Mouse (Mus musculus): ENCODE results near the gene Dgki. TPM values are rescaled to one million over a fixed set of nuclear protein-coding genes. Genes with fewer than 3 reads are reported as not detected.

Gene Dgki
- polyA plus RNA-seq, 1 experiment from 2014 or later, result 0.85 TPM

DNA sequence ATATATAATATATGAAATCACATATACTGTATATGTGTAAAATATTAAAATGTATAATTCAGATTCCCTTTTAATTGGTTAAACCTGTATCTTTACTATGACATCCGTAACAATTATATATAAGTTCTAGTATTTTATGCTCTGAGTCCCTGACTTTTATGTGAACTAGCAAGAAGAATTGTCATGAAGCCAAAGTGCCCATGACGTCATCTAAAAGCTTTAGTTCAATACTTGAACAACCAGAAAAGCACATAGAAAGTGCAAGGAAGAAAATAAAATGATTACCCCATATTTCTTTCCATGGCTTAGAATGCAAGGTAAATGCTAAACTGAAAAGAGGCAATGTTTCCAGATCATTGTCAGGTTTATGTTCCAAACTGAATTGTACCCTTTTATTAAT lies 269.6 kb downstream of the Dgki start:
- Histone ChIP-seq H3K9me3 (no peaks in the 10 kb centered on the region), H3K4me1 (no peaks in the 10 kb centered on the region), H3K4me3 (no peak overlapping the region), H3K27me3 (ENCODE audit: insufficient read depth, poor library complexity, severe bottlenecking) (no peaks in the 10 kb centered on the region), H3K27ac (no peak overlapping the region), H3K36me3 (no peaks in the 10 kb centered on the region)
- 83% methylated on average over 2 of the region's 2 CpGs for WGBS
- DNase-seq (ENCODE audit: low spot score), result no peak

DNA sequence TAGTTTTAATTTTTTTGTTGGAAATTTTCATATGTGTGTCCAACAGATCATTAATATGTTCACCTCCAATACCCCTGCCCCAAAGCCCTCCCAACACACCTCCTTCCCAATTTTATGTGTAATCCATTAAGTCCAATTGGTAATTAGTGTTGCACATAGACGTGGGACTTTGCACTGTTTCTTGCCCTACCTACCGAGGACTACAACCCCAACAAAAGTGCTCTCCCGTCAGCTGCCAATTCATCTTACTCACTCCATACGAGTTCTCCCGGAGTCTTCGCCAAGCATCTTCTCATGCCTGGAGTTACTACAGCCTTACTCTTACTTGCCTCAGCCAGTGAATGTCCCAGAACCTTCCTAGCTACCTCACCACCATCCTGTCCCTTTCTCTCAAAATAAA lies 271.1 kb downstream of the Dgki start:
- Histone ChIP-seq H3K36me3 (no peaks in the 10 kb centered on the region), H3K27me3 (ENCODE audit: insufficient read depth, poor library complexity, severe bottlenecking) (no peaks in the 10 kb centered on the region), H3K4me1 (no peaks in the 10 kb centered on the region), H3K27ac (no peak overlapping the region), H3K4me3 (no peak overlapping the region), H3K9me3 (no peaks in the 10 kb centered on the region)
- 81% methylated on average over 6 of the region's 6 CpGs for WGBS
- no peak for DNase-seq (ENCODE audit: low spot score)

DNA sequence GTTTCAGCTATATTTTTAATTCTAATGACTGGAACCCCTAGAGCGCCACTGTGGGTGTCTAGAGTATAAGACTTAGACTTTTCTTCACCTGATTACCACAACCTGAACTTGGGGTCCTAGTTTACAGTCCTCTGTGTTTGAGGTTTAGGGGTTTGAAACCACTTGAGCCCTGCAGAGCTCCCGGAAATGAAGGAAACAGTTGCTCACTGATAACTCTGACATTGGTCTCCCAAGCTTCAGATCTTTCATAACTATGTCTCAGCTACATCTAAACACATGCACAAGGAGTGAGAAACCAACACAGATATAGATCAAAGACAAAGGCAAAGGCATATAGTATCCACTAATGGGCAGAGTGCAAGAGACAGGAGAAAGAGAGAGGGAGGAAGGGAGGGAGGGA lies 271.7 kb downstream of the Dgki start:
- no peak overlapping the region for H3K4me3 ChIP-seq
- WGBS, result 85% methylated on average over 2 of the region's 2 CpGs
- no peak for DNase-seq (ENCODE audit: low spot score)
- no peaks in the 10 kb centered on the region for H3K36me3 ChIP-seq
- H3K27ac ChIP-seq, result no peak overlapping the region
- H3K9me3 ChIP-seq, result no peaks in the 10 kb centered on the region
- H3K27me3 ChIP-seq (ENCODE audit: insufficient read depth, poor library complexity, severe bottlenecking), result no peaks in the 10 kb centered on the region
- no peaks in the 10 kb centered on the region for H3K4me1 ChIP-seq

DNA sequence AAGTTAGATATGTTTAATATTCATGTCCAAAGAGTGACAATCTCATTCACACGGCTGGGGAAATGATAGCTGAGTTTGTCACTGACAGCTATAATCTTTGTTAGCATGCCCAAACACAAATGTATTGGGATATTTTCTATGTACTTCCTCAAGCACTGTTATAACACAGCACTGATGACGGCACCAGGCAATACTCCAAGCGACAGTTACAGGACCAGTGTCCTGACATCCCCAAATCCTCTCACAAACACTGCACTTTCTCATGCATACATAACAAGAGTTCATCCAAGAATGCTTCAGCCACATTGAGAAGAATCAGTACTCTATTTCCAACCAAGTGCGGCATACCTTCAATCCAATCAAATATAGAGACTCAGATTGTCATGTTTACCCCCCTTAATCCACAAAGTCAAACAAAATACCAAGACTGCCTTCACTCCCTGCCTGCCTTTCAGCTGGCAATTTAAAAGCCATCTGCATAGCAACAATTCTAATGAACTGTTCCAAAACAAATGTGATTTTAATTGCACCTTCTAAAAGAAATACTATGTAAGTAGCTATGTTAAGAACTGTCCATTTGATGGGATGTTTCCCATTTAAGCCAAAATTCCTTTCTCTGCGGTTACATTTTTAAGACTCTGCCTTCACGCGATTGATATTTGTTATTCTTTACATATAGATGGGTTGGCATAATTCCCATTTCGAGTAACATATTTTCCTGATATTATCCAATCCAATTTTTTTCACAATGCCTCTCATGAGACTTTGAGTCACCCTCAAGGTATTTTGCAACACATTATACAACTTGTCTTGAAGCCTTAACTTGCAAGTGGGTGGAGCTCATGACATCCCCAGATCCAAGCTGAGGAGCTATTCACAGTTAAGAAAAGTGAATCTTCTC lies 273.4 kb downstream of the Dgki start:
- DNase-seq (ENCODE audit: low spot score), result no peak
- H3K4me3 ChIP-seq, result no peak overlapping the region
- no peaks in the 10 kb centered on the region for H3K36me3 ChIP-seq
- H3K9me3 ChIP-seq, result no peaks in the 10 kb centered on the region
- no peak overlapping the region for H3K27ac ChIP-seq
- WGBS, result 82% methylated on average over 8 of the region's 8 CpGs
- no peaks in the 10 kb centered on the region for H3K4me1 ChIP-seq
- no peaks in the 10 kb centered on the region for H3K27me3 ChIP-seq (ENCODE audit: insufficient read depth, poor library complexity, severe bottlenecking)

- H3K4me1 ChIP-seq, result no peaks in the 10 kb centered on the region
- no peak overlapping the region for H3K4me3 ChIP-seq
- no peaks in the 10 kb centered on the region for H3K36me3 ChIP-seq
- DNase-seq (ENCODE audit: low spot score), result no peak
- no peaks in the 10 kb centered on the region for H3K9me3 ChIP-seq
- H3K27ac ChIP-seq, result no peak overlapping the region
- H3K27me3 ChIP-seq (ENCODE audit: insufficient read depth, poor library complexity, severe bottlenecking), result no peaks in the 10 kb centered on the region
Measured at GRCm38 (mm10) chr6:37016046-37016445, 283.9 kb downstream of the Dgki start.

DNA sequence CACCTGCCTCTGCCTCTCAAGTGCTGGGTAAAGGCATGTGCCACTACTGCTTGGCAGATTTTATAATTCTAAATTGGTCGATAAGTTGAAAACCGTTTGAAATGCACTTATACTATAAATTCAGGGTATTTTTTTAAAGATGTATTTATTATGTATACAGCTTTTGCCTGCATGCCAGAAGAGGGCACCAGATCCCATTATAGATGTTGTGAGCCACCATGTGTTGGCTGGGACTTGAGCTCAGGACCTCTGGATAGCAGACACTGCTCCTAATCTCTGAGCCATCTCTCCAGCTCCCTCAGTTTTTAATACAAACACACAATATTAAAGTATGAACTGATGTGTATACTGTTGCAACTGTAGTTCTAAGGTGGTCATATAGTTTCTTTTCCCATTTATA lies 288.4 kb downstream of the Dgki start:
- Histone ChIP-seq H3K27ac (no peak overlapping the region), H3K36me3 (no peaks in the 10 kb centered on the region), H3K9me3 (no peaks in the 10 kb centered on the region), H3K27me3 (ENCODE audit: insufficient read depth, poor library complexity, severe bottlenecking) (no peaks in the 10 kb centered on the region), H3K4me3 (no peak overlapping the region), H3K4me1 (no peaks in the 10 kb centered on the region; the same call in 1 of the 2 replicates)
- WGBS, result 88% methylated on average over 2 of the region's 2 CpGs
- no peak for DNase-seq (ENCODE audit: low spot score)

DNA sequence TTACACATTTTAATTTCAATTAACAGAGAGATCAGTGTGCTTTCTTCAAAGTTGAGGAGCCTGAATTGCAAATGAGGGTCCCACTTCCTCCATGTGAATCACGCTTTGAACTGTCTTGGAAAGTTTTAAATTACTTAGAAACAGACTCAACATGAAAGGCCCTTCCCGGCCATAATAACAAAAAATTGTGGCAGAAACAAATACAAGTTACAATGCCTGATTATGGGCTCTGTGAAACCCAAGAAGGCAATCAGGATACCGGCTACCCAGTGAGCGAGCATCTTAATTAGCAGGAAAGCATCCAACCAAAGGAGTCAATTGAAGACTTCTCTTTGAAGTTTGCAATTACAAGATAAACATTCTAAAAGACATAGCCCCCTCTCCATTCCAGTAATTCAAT lies 292.4 kb downstream of the Dgki start:
- no peaks in the 10 kb centered on the region for H3K9me3 ChIP-seq
- no peak overlapping the region for H3K27ac ChIP-seq
- no peak overlapping the region for H3K4me3 ChIP-seq
- H3K4me1 ChIP-seq, result no peaks in the 10 kb centered on the region; the same call in 1 of the 2 replicates
- WGBS, result 60% methylated on average over 4 of the region's 4 CpGs
- DNase-seq (ENCODE audit: low spot score), result no peak
- H3K36me3 ChIP-seq, result no peaks in the 10 kb centered on the region
- H3K27me3 ChIP-seq (ENCODE audit: insufficient read depth, poor library complexity, severe bottlenecking), result no peaks in the 10 kb centered on the region

DNA sequence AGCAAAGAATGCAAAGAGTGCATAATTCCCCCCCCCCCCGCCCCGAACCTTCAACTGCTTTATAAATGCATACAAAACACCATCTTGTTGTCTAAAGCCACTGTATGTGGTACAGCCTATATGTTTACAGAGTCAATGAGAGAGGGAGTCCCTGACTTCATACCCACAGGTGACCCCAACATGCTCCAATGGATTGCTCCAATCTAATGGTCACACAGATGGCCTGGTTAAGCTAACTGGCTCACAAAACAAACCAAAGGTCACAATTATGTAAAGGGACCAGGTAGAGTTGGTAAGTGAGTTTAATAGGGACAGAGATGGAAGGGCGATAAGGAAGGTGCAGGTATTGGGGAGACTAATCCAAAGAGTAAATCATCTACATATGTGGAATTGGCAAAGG lies 295.1 kb downstream of the Dgki start:
- H3K4me1 ChIP-seq, result no peaks in the 10 kb centered on the region; the same call in 1 of the 2 replicates
- no peaks in the 10 kb centered on the region for H3K27me3 ChIP-seq (ENCODE audit: insufficient read depth, poor library complexity, severe bottlenecking)
- H3K36me3 ChIP-seq, result no peaks in the 10 kb centered on the region
- no peak for DNase-seq (ENCODE audit: low spot score)
- WGBS, result 80% methylated on average over 3 of the region's 3 CpGs
- no peak overlapping the region for H3K4me3 ChIP-seq
- no peaks in the 10 kb centered on the region for H3K9me3 ChIP-seq
- H3K27ac ChIP-seq, result no peak overlapping the region

DNA sequence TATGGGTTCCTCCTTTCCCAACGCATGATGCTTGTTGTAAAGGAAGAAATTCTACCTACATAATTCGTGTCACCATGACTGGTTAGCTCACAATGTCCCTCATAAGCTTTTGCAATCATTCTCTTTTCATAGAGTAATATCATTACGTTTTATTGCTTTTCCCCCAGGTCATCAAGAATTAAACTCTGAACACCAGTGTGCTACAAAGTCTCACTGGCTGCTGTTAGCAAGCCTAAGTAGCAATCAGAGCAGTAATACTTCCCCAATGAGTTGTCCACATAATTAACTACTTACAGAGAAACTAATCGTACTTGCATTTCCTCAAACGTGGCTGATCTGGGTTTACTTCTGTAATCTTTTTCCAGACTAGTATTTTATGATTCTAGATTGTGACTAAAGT lies 296.7 kb downstream of the Dgki start:
- no peak overlapping the region for H3K4me3 ChIP-seq
- H3K4me1 ChIP-seq, result no peaks in the 10 kb centered on the region
- H3K27ac ChIP-seq, result no peak overlapping the region
- no peaks in the 10 kb centered on the region for H3K9me3 ChIP-seq
- no peaks in the 10 kb centered on the region for H3K36me3 ChIP-seq
- H3K27me3 ChIP-seq (ENCODE audit: insufficient read depth, poor library complexity, severe bottlenecking), result no peaks in the 10 kb centered on the region
- 74% methylated on average over 5 of the region's 5 CpGs for WGBS
- DNase-seq (ENCODE audit: low spot score), result no peak

DNA sequence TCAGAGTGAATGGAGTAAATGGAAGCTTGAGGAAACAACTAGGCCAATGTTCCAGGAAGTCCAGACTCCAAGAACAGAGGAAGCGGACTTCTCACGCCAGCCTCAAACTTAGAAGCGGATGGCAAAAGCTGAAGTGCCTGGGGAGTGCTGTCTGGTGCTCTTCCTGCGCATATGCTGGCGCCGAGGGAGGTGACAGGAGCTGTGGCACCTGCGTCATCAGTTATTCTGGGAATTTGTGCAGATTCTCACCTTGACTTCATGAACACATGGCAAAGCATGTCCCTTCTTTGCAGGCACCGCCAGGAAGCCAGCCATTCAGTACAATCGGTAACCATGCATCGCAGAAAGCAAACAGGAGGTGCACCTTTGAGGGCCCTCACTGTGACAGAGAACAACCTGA lies 301.0 kb downstream of the Dgki start:
- WGBS, result 81% methylated on average over 10 of the region's 10 CpGs
- DNase-seq (ENCODE audit: low spot score), result no peak

DNA sequence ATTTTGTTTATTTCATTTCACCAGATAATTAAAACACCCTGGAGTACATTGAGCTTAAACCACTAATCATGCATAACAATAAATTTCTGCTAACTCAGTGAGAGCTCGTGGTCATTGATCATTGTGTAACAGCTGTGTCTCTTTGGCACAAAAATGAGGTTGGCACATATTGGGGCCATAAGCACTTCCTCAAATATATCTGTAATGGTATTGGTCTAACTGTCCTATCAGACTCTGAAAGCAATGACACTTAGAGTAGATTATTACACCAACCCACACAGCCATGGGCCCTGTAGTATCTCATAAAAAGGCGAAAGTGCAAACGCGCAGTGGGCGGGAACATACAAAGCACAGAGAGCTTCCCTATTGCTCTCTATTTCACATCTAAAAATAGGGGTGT lies 305.7 kb downstream of the Dgki start:
- Histone ChIP-seq H3K27me3 (ENCODE audit: insufficient read depth, poor library complexity, severe bottlenecking) (no peaks in the 10 kb centered on the region), H3K9me3 (no peaks in the 10 kb centered on the region), H3K36me3 (no peaks in the 10 kb centered on the region), H3K4me1 (no peaks in the 10 kb centered on the region), H3K27ac (no peak overlapping the region), H3K4me3 (no peak overlapping the region)
- 87% methylated on average over 5 of the region's 5 CpGs for WGBS
- no peak for DNase-seq (ENCODE audit: low spot score)

More for the DNA sequence above, 301.0 kb downstream of the Dgki start:
- Histone ChIP-seq H3K27ac (no peak overlapping the region), H3K9me3 (no peaks in the 10 kb centered on the region), H3K36me3 (no peaks in the 10 kb centered on the region), H3K27me3 (ENCODE audit: insufficient read depth, poor library complexity, severe bottlenecking) (no peaks in the 10 kb centered on the region), H3K4me1 (no peaks in the 10 kb centered on the region), H3K4me3 (no peak overlapping the region)

DNA sequence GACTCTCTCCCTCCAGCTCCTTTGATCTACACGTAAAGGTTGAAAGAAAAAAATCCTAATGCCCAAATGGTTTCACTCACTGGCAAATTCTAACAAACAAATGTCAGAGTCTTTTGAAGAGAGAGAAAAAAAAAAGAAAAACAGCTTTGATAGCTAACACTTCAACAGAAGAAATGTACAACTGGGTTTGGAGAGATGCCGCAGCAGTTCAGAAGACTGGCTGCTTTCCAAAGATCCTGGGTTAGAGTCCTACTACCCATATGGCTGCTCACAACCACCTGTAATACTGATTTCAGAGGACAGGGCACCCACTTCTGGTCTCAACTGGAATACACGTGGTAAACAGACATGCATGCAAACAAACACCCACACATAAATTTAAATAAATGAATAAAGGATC lies 309.8 kb downstream of the Dgki start:
- H3K4me3 ChIP-seq, result no peak overlapping the region
- no peak overlapping the region for H3K27ac ChIP-seq
- no peaks in the 10 kb centered on the region for H3K27me3 ChIP-seq (ENCODE audit: insufficient read depth, poor library complexity, severe bottlenecking)
- 66% methylated on average over 3 of the region's 3 CpGs for WGBS
- no peaks in the 10 kb centered on the region for H3K36me3 ChIP-seq
- no peak for DNase-seq (ENCODE audit: low spot score)
- no peaks in the 10 kb centered on the region for H3K4me1 ChIP-seq
- H3K9me3 ChIP-seq, result no peaks in the 10 kb centered on the region

DNA sequence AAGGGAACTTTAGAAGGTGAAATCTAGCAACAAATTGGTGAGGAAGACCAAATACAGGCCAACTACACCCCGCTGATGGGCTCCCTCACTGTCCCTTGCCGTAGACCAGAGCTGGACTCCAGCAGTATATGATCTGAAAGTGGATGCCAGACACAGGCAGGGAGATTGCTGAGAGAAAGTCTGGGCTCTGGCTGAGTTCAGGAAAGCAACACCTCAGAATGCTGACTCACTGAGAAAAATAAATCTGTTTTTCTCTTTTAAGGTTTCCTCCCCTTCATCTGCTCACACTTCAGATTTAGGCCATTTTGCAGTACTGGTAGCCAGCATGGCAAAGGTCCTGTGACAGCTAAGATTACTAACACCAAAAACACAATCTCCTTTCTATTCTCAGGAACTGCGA lies 311.2 kb downstream of the Dgki start:
- 85% methylated on average over 3 of the region's 3 CpGs for WGBS
- Histone ChIP-seq H3K36me3 (no peaks in the 10 kb centered on the region), H3K27me3 (ENCODE audit: insufficient read depth, poor library complexity, severe bottlenecking) (no peaks in the 10 kb centered on the region), H3K4me3 (no peak overlapping the region), H3K27ac (no peak overlapping the region), H3K9me3 (no peaks in the 10 kb centered on the region), H3K4me1 (no peaks in the 10 kb centered on the region)
- DNase-seq (ENCODE audit: low spot score), result no peak

DNA sequence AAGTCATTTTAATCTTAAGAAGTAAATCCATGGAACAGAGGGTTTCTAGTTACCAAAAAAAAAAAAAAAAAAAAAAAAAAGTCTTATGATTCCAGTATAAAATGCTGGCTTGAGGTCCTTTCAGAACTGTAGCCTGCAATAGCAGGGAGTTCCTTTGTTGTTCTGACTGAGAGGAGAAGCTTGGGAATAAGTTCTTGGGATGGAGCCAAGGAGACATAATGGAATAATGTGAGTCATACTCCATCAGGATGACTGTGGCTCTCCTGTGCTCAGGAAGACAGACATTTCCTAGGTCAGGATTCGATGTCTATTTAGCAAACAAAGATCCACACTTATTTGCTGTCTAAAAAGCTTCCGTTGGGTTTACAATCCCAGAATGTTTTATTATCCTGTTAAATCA lies 318.3 kb downstream of the Dgki start:
- no peak overlapping the region for H3K27ac ChIP-seq
- WGBS, result 68% methylated on average over 2 of the region's 2 CpGs

More for the DNA sequence above, 318.3 kb downstream of the Dgki start:
- Histone ChIP-seq H3K36me3 (no peaks in the 10 kb centered on the region), H3K4me1 (no peaks in the 10 kb centered on the region), H3K9me3 (no peaks in the 10 kb centered on the region), H3K27me3 (ENCODE audit: insufficient read depth, poor library complexity, severe bottlenecking) (no peaks in the 10 kb centered on the region; the same call in 1 of the 2 replicates), H3K4me3 (no peak overlapping the region)
- no peak for DNase-seq (ENCODE audit: low spot score)
